Mouse (Mus musculus): ENCODE data around the gene S1pr4. TPM values are rescaled to one million over a fixed set of nuclear protein-coding genes. Genes with fewer than 3 reads are reported as not detected.

The S1pr4 gene
- polyA plus RNA-seq, 1 experiment from 2014 or later = 0.65 TPM

DNA sequence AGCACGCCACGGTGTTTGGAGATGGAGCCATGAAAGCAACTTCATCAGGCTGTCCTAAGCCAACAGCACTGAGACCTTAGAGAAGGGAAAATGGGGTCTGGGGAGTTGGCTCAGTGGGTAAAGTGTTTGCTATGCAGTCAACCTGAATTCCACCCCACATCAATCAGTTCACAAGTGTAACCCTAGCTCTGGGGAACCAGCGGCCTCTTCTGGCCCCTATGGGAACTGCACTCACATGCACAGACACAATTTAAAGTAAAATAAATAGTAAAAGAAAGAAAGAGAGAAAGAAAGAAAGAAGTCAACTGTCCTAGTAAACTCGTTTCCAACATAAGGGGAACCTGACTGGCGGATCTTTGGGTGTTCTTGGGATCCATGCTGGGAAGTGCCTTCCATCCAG, 13.9 kb upstream of the S1pr4 start:
- Histone ChIP-seq H3K36me3 (ENCODE audit: control insufficient read depth, insufficient read depth, low read length) (no peaks in the 10 kb centered on the region), H3K27me3 (replicated peaks; ENCODE audit: control insufficient read depth, insufficient read depth, low read length) (no peaks in the 10 kb centered on the region), H3K9me3 (ENCODE audit: control insufficient read depth, low read length) (no peaks in the 10 kb centered on the region), H3K9ac (ENCODE audit: low read depth, low read length) (no peak overlapping the region), H3K4me1 (ENCODE audit: control insufficient read depth, insufficient read depth, low read length) (no peaks in the 10 kb centered on the region), H3K4me2 (ENCODE audit: low read depth, low read length) (no peak overlapping the region), H3K4me3 (ENCODE audit: low read depth, low read length) (no peak overlapping the region), H3K27ac (replicated peaks; ENCODE audit: low read depth, low read length) (no peak overlapping the region)
- WGBS = 80% methylated on average over 5 of the region's 5 CpGs
- DNase-seq (ENCODE audit: low spot score) = no peak
- no peak for ATAC-seq (ENCODE audit: low read depth)

DNA sequence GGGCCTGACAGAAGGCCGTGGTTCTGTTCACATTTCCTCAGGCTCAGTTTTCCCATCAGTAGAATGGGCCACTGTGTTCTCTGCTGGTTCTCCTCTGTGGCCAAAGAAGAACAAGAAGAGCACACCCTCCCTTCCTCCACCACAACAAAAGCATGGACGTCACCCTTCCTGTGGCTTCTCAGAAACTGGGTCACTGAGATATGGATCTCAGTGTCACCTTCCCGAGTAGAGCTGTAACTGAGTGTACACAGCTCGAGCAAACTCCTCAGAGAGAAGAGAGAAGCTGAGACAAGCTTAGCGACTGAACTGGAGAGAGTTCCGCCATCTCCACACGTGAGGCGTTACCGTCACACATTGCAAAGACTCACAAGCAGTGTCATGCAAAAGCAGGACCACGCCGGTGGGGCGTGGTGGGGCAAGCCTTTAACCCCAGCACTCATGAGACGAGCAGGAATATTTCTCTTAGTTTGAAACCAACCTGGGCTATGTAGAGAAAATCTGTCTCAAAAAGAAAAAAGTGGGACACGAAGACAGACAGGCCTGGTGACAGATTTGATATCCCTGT, 10.4 kb upstream of the S1pr4 start:
- H3K27ac ChIP-seq (replicated peaks; ENCODE audit: low read depth, low read length) = no peak overlapping the region

DNA sequence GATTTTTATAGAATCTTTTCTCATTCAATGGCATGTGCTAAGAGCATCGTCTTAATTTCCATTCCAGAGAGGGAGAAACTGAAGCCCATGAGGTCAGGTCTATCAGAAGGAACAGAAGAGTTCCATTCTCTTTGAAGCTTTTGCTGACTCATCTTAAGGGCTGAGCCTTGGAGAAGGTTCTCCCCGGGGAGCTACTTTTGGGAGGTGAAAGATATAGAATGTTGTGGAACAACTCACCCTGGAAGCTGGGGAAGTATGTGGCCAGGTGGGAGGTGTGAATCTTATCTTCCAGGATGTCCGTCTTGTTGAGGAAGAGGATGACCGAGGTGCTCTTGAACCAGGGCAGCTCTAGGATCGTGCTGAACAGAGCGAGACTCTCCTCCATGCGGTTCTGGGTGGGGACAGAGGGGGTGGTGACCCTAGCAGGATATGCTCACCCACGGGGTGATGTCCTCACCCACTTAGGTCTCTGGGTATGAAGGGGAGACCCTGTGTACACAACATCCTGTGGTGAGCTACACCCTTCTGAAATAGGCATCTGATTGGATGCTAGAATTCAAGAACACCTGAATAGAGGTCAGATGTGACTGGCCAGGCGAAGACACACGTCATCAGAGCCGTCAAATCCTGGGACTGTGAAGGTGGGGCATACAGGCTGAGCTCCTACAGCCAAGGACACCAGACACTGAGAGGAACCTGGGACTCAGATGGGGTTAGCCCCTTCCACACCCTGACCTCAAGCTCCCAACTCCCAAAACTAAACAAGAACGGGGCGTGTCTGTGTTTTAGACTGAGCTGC, 8.0 kb upstream of the S1pr4 start:
- DNase-seq (ENCODE audit: low spot score) (no peak), ATAC-seq (ENCODE audit: low read depth) (no peak)
- Histone ChIP-seq H3K9me3 (ENCODE audit: control insufficient read depth, low read length) (no peaks in the 10 kb centered on the region), H3K4me1 (ENCODE audit: control insufficient read depth, insufficient read depth, low read length) (no peaks in the 10 kb centered on the region), H3K4me2 (ENCODE audit: low read depth, low read length) (no peak overlapping the region), H3K4me3 (ENCODE audit: low read depth, low read length) (no peak overlapping the region), H3K27me3 (replicated peaks; ENCODE audit: control insufficient read depth, insufficient read depth, low read length) (no peaks in the 10 kb centered on the region), H3K27ac (replicated peaks; ENCODE audit: low read depth, low read length) (no peak overlapping the region), H3K36me3 (ENCODE audit: control insufficient read depth, insufficient read depth, low read length) (no peaks in the 10 kb centered on the region), H3K9ac (ENCODE audit: low read depth, low read length) (no peak overlapping the region)
- WGBS = 76% methylated on average over 13 of the region's 13 CpGs

More for the DNA sequence above, 10.4 kb upstream of the S1pr4 start:
- no peaks in the 10 kb centered on the region for H3K9me3 ChIP-seq (ENCODE audit: control insufficient read depth, low read length)
- no peak for DNase-seq (ENCODE audit: low spot score)
- no peaks in the 10 kb centered on the region for H3K36me3 ChIP-seq (ENCODE audit: control insufficient read depth, insufficient read depth, low read length)
- no peaks in the 10 kb centered on the region for H3K4me1 ChIP-seq (ENCODE audit: control insufficient read depth, insufficient read depth, low read length)
- H3K9ac ChIP-seq (ENCODE audit: low read depth, low read length) = no peak overlapping the region
- no peaks in the 10 kb centered on the region for H3K27me3 ChIP-seq (replicated peaks; ENCODE audit: control insufficient read depth, insufficient read depth, low read length)
- no peak overlapping the region for H3K4me3 ChIP-seq (ENCODE audit: low read depth, low read length)
- no peak overlapping the region for H3K4me2 ChIP-seq (ENCODE audit: low read depth, low read length)
- ATAC-seq (ENCODE audit: low read depth) = no peak
- 78% methylated on average over 14 of the region's 14 CpGs for WGBS

DNA sequence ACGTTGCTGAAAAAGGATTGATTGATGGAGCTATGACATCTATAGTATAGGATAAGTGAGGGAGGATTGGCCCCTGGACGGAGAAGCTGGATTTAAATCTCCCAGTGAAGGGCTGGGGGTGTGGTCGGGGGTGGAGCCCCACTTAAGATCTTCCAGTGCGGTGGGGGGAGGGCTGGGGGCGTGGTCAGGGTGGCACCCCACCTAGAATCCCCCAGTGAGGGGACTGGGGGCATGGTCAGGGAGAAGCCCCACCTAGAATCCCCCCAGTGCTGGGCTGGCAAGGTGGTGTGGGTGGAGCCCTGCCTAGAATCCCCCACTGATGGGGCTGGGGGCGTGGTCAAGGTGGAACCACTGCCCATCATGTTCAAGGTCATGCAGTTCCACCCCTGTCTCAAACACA, 7.2 kb upstream of the S1pr4 start:
- no peaks in the 10 kb centered on the region for H3K4me1 ChIP-seq (ENCODE audit: control insufficient read depth, insufficient read depth, low read length)
- ATAC-seq (ENCODE audit: low read depth) (no peak), DNase-seq (ENCODE audit: low spot score) (no peak)
- H3K27ac ChIP-seq (replicated peaks; ENCODE audit: low read depth, low read length) = no peak overlapping the region
- H3K27me3 ChIP-seq (replicated peaks; ENCODE audit: control insufficient read depth, insufficient read depth, low read length) = no peaks in the 10 kb centered on the region
- no peak overlapping the region for H3K4me3 ChIP-seq (ENCODE audit: low read depth, low read length)
- no peaks in the 10 kb centered on the region for H3K9me3 ChIP-seq (ENCODE audit: control insufficient read depth, low read length)
- H3K4me2 ChIP-seq (ENCODE audit: low read depth, low read length) = no peak overlapping the region
- 34% methylated on average over 6 of the region's 6 CpGs for WGBS
- no peaks in the 10 kb centered on the region for H3K36me3 ChIP-seq (ENCODE audit: control insufficient read depth, insufficient read depth, low read length)
- no peak overlapping the region for H3K9ac ChIP-seq (ENCODE audit: low read depth, low read length)

DNA sequence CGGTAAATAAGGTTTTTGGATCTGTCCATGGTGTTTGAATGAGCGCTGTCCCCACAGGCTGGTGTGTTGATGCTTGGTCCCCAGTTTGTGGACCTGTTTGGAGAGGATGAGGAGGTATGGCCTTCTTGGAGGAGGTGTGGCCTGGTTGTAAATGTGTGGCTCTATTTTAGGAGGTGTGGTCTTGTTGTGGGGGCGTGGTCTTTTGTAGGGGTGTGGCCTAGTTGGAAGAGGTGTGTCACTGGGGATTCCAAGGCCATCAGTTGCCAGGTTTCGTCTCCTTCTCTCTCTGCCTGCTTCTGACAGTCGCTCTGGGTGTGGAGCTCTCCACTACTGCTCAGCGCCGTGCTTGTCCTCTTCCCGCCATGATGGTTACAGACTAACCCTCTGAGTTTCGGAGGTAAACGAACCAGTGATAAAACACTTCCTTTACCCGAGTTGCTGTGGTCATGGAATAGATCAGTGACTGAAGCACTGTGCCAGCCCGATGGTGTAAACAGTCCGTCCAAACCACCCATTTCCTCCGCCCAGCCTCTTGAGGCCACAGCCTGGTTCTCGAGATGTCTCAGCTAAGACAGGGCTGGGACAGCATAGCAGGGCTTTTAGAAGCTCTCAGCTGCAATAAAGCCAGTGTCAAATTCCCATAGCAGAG, 5.2 kb upstream of the S1pr4 start:
- Histone ChIP-seq H3K9ac (ENCODE audit: low read depth, low read length) (no peak overlapping the region), H3K4me1 (ENCODE audit: control insufficient read depth, insufficient read depth, low read length) (no peaks in the 10 kb centered on the region), H3K36me3 (ENCODE audit: control insufficient read depth, insufficient read depth, low read length) (no peaks in the 10 kb centered on the region), H3K27ac (replicated peaks; ENCODE audit: low read depth, low read length) (no peak overlapping the region), H3K4me2 (ENCODE audit: low read depth, low read length) (no peak overlapping the region), H3K9me3 (ENCODE audit: control insufficient read depth, low read length) (no peaks in the 10 kb centered on the region), H3K4me3 (ENCODE audit: low read depth, low read length) (no peak overlapping the region), H3K27me3 (replicated peaks; ENCODE audit: control insufficient read depth, insufficient read depth, low read length) (no peaks in the 10 kb centered on the region)
- DNase-seq (ENCODE audit: low spot score) (no peak), ATAC-seq (ENCODE audit: low read depth) (no peak)
- 73% methylated on average over 13 of the region's 15 CpGs for WGBS

DNA sequence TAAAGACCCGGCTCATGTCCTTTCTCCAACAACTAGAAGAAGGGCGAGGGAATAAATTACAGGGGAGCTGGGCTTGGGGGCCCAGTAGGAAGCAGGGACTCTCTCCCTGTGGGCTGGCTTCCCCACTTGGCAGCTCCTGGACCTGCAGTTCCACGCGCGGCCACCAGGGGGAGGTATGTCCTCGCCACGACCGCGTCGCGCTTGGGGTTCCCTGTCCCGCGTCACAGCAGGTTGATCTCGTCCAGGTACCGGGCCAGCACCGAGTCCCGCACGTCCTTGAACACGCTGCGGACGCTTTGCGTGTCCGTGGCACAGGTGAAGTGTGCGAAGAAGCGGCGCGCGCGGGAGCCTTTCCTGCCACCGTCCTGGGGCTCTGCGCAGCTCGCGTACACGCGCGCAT, 2.7 kb upstream of the S1pr4 start:
- peak overlapping the region; percentile 49; the same call in 1 of the 2 replicates for H3K9ac ChIP-seq (ENCODE audit: low read depth, low read length)
- H3K4me2 ChIP-seq (ENCODE audit: low read depth, low read length) = peak overlapping the region; percentile 59
- peak; percentile 34 for ATAC-seq (ENCODE audit: low read depth)
- WGBS = 15% methylated on average over 27 of the region's 36 CpGs
- no peaks in the 10 kb centered on the region for H3K4me1 ChIP-seq (ENCODE audit: control insufficient read depth, insufficient read depth, low read length)
- DNase-seq (ENCODE audit: low spot score) = peak; percentile 63
- H3K27ac ChIP-seq (replicated peaks; ENCODE audit: low read depth, low read length) = no peak overlapping the region
- no peaks in the 10 kb centered on the region for H3K36me3 ChIP-seq (ENCODE audit: control insufficient read depth, insufficient read depth, low read length)
- H3K27me3 ChIP-seq (replicated peaks; ENCODE audit: control insufficient read depth, insufficient read depth, low read length) = no peaks in the 10 kb centered on the region
- no peaks in the 10 kb centered on the region for H3K9me3 ChIP-seq (ENCODE audit: control insufficient read depth, low read length)
- peak overlapping the region; percentile 35 for H3K4me3 ChIP-seq (ENCODE audit: low read depth, low read length)

DNA sequence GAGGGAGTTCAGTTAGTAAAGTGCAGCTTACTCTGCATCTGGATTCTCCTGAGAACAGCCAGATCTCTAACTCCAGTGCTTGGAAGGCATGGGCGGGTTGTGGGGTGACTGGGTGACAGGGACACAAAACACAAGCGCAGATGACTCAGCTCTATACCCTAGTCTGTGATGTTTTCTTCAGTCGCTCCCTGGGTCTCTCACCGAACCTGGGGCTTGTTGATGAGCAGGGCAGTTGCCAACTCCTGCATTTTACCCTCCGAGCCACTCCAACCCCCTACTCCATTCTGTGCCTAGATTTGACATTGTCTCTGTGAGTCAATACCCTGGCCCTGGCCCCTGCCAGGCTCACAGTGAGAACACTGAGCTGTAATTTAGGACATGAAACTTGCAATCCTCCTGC, 1.9 kb upstream of the S1pr4 start:
- H3K4me1 ChIP-seq (ENCODE audit: control insufficient read depth, insufficient read depth, low read length) = no peaks in the 10 kb centered on the region
- H3K27me3 ChIP-seq (replicated peaks; ENCODE audit: control insufficient read depth, insufficient read depth, low read length) = no peaks in the 10 kb centered on the region
- no peak for DNase-seq (ENCODE audit: low spot score)
- no peak overlapping the region for H3K4me2 ChIP-seq (ENCODE audit: low read depth, low read length)
- no peak overlapping the region for H3K4me3 ChIP-seq (ENCODE audit: low read depth, low read length)
- no peak overlapping the region for H3K9ac ChIP-seq (ENCODE audit: low read depth, low read length)
- WGBS = 82% methylated on average over 5 of the region's 5 CpGs
- ATAC-seq (ENCODE audit: low read depth) = no peak
- H3K9me3 ChIP-seq (ENCODE audit: control insufficient read depth, low read length) = no peaks in the 10 kb centered on the region
- H3K27ac ChIP-seq (replicated peaks; ENCODE audit: low read depth, low read length) = no peak overlapping the region
- H3K36me3 ChIP-seq (ENCODE audit: control insufficient read depth, insufficient read depth, low read length) = no peaks in the 10 kb centered on the region

DNA sequence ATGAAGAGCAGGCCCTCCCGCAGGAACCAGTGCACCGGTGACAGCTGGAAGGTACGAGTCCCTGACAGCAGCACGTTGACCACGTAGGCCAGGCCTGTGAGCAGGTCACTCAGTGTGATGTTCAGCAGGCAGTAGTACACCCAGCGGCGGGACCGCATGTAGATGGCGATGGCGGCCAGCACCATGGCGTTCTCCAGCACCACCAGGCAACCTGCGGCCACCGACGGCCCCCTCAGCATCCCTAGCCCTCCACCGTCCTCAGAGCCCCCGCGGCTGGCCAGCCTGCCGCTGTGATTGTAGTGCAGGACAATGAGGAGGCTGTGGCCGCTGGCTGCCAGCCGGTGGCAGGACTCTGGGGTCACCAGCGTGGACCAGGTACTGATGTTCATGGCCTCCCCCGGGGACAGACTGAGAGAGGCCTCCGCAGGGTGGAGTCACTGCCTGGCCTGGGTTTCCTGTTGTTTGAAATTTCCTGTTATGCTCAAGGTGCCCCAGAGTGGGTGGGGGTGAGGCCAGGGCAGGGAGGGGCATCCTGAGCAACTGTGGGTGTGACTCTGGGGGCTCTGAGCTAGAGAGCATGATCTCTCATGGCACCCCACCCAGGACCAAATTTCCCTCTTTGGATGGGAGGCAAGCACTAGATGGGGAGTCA, 556 bp downstream of the S1pr4 start:
- Histone ChIP-seq H3K4me1 (ENCODE audit: control insufficient read depth, insufficient read depth, low read length) (peaks cover 10% of the 10 kb centered on the region), H3K27ac (replicated peaks; ENCODE audit: low read depth, low read length) (no peak overlapping the region), H3K4me2 (ENCODE audit: low read depth, low read length) (no peak overlapping the region), H3K27me3 (replicated peaks; ENCODE audit: control insufficient read depth, insufficient read depth, low read length) (no peaks in the 10 kb centered on the region), H3K9me3 (ENCODE audit: control insufficient read depth, low read length) (no peaks in the 10 kb centered on the region), H3K4me3 (ENCODE audit: low read depth, low read length) (no peak overlapping the region), H3K36me3 (ENCODE audit: control insufficient read depth, insufficient read depth, low read length) (no peaks in the 10 kb centered on the region), H3K9ac (ENCODE audit: low read depth, low read length) (peak overlapping the region; percentile 25; the same call in 1 of the 2 replicates)
- DNase-seq (ENCODE audit: low spot score) (no peak), ATAC-seq (ENCODE audit: low read depth) (no peak)
- 74% methylated on average over 9 of the region's 23 CpGs for WGBS
